Mouse (Mus musculus): ENCODE data around the gene Asic4.

- TF ChIP-seq TCF12 (IDR thresholded peaks at IDR 0.05; ENCODE audit: insufficient read depth, poor library complexity, severe bottlenecking), result no peak
- TF ChIP-seq POLR2A (IDR thresholded peaks at IDR 0.05; ENCODE audit: insufficient read length, low read depth), result no peak
- no peak for TF ChIP-seq CEBPB (IDR thresholded peaks at IDR 0.05; ENCODE audit: insufficient read depth, poor library complexity, severe bottlenecking)
- TF ChIP-seq POLR2AphosphoS2 (IDR thresholded peaks at IDR 0.05; ENCODE audit: insufficient read length, low read depth), result no peak
- no peak for TF ChIP-seq USF1 (IDR thresholded peaks at IDR 0.05; ENCODE audit: low read depth)
Observed at GRCm38 (mm10) chr1:75446656-75447055, 3.6 kb upstream of the Asic4 start.
